Mouse (Mus musculus) gonadal fat pad, adult 2 months (tissue): ENCODE data around the gene Dus1l. TPM values are rescaled to one million over a fixed set of nuclear protein-coding genes. Genes with fewer than 3 reads are reported as not detected.
"Not testable (repeated sequence)": the region's sequence is repeated elsewhere in the genome, so short reads cannot be mapped to it uniquely, and the experiment has no call there.

Experiments used
- DNase-seq: peaks from one replicate; pipeline ENCODE4 v3.0.0-alpha.2; 2012; ENCODE audit warnings: low read depth
- polyA plus RNA-seq: library from polyadenylated mRNA; depleted of rRNA; stranded (reverse); fragments of >200 nt; gene quantifications from 2 replicates; pipeline ENCODE4 v1.2.3, GENCODE M21; 2012

Gene Dus1l
- polyA plus RNA-seq, 1 experiment: 31.9 TPM

DNA sequence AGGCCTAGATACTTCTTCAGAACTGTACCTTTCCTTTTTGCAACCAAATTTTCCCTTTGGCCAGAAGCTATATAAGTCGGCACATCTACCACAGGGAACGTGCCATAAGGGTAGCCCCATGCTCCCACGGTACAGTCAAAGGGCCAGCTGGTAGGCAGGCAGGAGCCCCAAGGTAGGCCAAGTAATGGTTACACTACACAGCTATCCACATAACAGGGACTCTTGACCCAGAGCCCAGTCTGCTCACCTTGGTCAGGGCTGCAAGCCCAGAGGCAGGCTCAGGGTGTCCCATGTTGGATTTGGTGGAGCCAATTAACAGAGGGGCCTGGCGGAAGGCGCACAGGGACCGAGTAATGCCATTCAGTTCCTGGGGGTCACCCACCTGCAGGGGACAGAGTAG is 23.4 kb upstream of the Dus1l start:
- DNase-seq: no peak

DNA sequence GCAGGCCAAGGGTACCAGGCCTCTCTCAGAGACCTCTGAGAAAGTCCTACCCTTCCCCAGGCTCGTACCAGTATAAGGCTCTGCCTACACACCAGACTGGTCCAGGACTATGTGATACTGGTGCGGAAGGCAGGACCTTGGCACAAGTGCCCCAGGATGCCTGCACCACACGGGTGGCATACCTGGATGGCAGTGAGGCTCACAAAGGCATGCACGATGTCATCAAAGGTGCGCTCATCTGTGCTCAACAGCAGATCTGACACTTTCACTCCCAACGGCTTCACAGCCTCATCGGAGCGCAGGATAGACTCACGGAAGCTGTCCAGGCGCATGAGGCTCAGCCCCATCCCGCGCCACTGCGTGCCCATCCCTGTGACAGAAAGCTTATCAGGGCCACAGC is 22.0 kb upstream of the Dus1l start:
- DNase-seq: no peak

DNA sequence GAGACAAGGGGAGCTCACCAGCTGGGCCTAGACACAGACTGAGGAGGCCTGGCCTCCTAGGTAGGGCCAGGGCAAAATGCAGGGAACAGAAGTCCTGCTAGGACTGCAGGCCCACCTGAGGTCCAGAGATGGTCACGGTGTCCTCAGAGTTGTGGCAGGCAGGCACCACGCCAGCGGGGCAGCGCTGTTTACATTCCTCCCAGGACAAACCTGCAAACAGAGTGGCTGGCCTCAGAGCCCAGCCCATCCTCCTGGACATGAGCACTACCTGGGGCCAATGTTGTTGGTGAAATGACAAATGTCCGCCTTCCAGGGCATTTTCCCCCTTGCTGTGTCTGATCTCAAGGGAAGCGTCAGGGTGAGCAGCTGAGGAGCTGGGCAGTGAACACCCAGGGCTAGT is 21.2 kb upstream of the Dus1l start:
- DNase-seq: no peak

DNA sequence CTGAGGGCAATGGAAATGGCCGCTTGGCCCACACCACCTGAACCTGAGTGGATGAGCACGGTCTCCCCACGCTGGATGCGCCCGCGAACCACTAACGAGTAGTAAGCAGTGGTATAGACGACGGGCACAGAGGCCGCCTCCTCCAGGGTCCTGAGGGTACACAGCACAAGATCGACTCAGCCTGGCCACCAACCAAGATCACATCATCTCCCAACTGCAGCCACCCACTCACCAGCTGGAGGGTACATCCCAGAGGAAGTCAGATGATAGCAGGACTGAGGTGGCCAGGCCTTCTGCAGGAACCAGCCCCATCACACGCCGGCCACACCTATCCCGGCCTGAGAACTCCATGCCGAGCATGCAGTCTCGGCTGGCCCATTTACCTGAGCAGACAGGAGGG is 15.9 kb upstream of the Dus1l start:
- no peak for DNase-seq

DNA sequence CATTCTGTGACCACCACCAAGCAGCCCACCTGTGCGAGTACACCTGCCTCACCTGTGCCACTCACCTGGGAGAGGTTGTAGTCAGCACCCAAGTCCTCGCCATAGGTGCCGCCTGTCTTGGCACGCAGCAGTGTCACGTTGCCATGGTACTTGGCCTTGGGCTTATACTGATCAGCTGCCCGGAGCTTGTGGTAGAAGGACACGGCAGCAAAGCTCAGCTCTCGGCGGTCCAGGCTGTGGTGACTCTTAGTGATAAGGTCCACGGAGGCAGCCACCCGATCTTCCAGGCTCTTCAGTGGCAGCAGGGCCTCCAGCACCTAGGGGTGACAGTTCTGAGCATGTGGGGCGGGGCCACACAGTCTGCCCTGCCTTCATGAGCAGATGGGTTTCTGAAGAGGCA is 11.8 kb upstream of the Dus1l start:
- no peak for DNase-seq

DNA sequence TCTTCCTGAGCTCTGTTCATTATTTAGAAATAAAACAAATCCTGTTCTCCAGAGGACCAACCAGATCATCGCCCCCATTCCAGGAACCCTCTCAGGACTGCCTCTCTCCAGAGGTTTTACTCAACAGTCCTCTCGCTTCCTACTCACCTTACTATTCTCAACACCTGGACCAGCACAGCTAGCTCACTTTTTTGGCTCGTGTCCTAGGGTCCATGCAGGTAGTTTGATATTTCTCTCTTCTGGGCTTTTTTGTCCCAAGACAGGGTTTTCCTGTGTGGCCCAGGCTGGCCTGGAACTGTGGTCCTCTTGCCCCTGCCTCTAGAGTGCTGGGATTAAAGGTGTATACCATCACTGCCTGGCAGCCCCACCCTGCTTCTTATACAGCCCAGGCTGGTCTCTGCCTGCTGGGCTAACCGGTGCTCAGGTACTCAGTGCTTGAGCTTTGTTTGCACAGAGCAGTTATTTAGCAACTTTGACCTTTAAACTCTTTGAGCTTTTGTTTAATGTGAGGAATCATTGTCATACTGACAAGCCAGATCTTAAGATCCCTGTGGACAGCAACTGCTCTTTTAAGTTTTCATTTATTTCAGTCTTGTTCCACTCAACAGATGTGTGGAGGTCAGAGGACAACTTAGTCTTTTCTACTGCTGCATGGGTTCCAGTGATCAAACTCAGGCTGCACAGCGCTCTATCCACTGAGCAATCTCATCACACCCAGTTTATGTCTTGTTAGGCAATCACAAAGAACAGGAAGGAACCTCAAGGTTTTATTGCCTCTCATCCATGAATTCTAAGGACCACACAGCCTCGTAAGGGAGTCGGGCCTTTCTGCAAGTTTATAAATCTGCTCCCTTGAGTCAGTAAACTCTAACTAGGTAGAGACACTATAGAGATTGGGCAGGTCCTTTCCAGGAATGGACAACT is 9.4 kb upstream of the Dus1l start:
- no peak for DNase-seq

DNA sequence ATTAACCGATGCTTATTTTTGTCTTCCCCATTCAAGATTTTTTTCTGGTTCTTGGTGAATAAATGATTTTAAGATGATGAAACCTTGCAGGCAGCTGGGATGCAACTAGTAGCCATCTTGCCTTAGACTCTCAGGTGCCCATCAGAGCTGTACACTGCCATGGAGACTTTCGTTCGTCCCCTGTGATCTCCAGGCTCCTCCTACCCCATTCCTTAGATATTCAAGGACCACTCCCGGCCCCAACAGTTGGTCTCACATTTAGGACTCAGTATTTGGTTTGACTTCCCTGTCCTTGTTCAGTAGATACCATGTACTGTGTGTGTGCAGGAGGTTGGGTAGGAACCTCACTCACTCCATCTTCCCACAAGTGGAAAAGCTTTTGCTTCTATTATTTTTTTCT is 8.6 kb upstream of the Dus1l start:
- no peak for DNase-seq

DNA sequence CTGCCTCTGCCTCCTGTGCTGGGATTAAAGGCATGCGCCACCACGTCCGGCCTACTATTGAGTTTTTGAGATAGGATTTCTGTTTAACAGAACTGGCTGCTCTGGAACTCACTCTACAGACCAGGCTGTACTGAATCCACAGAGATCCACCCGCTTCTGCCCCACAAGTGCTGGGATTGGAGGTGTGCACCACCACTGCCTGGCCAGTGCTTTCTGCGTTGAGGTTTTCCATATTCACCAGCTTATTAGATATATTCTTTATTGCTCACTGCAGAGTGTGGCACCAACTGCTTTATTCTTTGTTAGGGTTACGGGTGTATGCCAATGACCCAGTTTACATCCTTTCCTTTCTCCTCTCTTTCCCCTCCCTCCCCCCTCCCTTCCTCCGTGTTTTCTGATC is 8.1 kb upstream of the Dus1l start:
- no peak for DNase-seq

DNA sequence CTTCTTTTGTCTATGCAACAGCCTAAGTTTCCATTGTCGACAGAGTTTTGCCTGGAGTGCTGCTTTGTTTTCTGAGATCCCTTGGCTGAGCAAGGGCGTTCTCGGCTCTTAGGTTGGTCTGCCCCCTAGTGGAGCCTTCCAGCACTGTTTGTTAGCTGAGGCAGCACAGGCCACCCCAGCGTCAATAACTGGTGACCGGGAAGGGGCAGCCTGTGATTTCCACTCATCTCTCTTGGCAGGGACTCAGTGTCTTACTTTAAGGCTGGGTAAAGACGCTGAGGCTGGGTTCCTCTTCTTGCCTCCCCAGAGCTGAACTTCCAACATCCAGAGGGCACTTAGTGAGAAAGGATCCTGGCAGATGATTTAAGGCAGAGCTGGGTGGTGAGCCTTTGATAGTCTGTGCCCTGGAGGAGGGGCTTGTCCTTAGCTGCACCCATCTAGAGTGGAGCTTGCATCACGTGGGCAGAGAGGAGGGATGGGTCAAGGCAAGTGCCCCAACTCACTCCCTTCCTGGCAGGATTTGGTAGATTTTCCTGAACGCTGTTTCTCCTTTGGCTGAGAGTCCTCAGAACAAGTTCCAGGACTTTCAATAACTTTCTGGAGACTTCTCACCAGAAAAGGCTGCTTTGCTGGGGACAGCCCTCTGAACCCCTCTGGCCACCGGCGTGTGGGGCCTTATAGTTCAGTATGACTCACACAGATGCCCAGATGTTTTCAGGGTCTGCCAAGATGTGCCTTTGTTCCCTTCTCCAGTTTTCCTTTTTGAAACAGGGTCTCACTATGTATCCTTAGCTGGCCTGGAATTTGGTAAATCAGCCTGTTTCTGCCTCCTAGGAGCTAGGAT is 4.1 kb upstream of the Dus1l start:
- peak; percentile 85 for DNase-seq

DNA sequence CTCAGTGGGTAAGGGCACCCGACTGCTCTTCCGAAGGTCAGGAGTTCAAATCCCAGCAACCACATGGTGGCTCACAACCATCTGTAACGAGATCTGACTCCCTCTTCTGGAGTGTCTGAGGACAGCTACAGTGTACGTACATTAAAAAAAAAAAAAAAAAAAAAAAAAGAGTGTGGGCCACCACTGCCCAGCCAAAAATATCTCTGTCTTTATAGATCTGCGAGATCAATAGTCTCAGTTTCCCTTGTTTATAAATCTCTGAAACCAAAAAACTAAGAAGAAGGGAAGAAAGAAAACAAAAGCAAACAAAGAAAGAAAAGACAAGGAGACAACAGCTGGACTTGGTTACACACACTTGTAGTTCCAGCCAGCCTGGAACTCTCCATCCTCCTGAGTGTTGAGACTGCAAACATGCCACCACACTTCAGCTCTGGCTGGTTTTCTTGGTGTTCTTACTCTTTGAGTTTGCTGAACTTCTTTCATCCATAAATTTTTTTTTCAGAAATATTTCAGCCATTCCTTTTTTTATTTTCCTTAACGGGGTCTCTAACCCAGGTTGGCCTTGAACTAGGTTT is 3.2 kb upstream of the Dus1l start:
- DNase-seq: no peak

DNA sequence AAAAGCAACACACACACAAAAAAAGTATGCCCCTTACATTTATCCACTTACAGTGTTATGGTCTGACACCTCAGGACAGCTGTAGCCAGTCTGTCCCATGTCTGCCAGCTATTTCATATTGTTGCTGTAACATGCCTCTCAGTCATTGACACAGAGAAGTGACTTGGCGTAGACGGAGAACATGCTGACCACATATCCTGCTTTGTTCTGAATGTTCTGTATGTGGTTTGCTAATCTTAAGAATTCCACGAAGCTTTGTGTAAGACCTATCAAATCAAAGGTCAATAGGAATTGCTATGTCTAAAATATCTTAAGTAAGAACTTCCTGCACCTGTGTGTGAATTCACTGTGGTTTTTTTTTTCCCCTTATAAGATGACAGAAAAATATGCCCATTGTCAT is 2.0 kb upstream of the Dus1l start:
- DNase-seq: no peak

DNA sequence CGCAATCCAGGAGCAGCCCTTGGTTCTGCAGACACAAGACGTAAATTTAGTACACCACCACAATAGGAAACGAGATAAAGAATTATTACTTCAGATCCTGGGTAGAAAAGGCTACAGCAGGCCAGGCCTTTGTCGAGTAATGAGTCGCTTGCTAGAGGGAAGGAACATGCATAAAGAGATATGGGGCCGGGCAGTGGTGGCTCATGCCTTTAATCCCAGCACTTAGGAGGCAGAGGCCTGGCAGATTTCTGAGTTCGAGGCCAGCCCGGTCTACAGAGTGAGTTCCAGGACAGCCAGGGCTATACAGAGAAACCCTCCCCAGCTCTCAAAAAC is 377 bp upstream of the Dus1l start:
- DNase-seq: no peak

DNA sequence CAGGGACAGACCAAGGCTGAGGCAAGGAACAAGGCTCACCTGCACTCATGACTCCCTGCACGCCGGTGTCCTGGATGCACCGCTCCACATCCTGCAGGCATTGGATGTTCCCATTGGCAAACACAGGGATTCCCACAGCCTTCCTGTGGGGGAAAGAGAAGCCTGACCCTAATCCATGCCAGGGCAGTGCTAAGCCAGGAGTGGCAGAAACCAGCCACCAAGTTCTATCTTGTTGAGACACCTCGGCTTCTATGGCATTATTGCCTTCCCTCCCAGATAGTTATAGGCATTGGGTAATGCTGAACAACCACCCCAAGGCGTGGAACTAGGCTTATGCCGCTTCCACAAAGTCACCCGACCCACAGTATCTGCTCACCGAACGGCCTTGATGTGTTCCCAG is 3.6 kb downstream of the Dus1l start:
- DNase-seq: peak; percentile 63

DNA sequence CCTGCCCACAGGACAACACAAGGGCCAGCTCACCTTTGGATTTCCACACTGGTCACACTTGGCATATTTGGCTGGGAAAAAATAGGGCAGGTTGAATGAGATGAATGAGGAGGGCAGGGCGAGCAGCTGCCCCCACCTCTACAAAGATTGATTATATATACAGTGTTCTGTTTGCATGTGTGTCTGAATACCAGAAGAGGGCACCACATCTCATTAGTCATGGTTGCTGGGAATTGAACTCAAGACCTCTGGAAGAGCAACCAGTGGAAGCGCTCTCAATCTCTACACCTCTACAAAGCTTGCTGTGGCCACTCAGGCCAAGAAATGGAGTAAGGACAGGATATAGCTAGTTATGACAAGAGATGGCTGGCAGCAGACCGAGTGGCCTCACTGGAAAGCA is 6.4 kb downstream of the Dus1l start:
- no peak for DNase-seq

DNA sequence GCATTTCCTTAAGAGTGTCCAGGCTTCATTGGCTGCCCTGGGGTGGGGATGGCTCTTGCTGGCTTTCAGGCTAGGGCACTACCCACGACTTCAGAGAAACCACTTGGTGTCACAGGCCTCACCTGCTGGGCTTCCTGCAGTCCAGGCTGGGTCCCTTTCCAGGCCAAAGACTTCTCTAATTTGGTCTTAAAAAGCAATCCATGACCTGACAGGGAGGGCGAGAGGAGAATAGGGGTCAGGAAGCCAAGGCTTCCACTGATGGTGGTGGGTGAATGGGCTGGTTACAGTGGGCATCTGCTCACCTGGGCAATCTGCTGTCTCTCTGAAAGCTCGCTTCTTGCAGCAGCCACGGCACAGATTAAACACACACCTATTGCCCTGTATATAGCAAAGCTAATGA is 6.8 kb downstream of the Dus1l start:
- no peak for DNase-seq

DNA sequence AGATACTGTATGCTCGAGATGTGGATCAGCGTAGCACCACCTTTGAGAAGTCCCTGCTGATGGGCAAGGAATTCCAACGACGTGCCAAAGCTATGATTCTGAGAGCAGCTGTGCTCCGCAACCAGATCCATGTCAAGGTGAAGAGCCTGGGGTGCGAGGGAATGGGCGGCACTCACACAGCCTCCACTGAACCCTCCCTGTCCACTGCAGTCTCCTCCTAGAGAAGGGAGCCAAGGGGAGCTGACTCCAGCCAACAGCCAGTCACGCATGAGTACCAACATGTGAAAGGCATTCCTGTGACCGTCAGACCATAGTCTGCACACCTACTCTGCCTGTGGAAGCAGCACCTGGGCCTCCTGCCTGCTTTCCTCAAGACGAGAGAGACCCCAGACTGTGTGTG is 7.7 kb downstream of the Dus1l start:
- not testable (repeated sequence) for DNase-seq

DNA sequence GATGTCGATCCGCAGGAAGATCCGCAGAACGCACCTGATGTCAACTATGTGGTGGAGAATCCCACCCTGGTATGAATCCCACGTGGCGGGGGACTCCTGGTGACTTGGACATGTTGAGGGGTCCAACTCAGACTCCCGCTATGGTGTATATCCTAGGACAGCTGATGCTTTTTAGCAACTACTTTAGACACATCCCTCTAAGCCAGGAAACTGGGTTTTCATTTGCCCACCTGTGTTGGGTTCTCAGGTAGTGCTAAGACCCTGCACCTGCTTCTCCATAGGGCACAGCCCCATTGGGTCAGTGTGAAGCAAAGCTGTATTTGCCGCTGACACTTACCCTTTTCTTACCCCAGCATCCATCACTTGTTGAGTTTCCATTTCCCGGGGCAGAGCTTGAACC is 11.1 kb downstream of the Dus1l start:
- DNase-seq: no peak

DNA sequence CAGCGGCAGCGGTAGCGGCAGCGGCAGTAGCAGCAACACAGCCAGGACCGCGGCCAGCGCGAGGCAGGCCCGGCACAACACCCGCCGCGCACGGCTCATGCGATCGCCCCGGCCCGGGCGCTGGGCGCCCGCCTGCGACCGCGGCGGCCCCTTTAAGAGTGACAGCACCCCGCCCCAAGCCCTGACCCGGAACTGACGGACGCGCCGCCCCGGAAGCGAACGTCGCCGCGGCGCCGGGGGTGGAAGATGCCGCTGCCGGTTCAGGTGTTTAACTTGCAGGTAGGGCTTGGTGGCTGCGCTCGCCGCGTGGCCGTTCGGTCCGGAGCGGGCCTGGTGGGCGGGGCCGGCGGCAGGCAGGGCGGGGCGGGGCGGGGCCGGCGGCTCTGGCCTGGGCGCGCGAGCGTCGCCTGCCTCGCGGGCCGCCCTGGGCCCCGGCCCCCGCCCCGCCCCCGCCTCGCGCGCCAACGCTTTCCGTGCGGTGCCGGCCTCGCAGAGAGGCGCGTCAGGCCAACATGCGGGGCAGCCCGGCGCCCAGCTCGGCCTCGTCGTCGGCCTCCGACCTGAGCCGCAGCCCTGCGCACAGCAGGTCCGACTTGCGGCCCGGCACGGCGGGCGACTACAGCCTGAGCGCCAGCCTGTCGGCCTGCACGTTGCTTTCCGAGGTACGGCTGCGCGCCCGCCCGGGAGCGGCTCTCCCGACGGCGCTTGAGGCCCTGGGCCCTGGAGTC is 12.0 kb downstream of the Dus1l start, which contains the start of the genes Rfng and Gps1:
TSS of gene Rfng (minus strand) at position 144 of the 728 bp plus-strand sequence.
TSS of gene Gps1 (plus strand) at position 209 of the 728 bp plus-strand sequence.
- DNase-seq: no peak

DNA sequence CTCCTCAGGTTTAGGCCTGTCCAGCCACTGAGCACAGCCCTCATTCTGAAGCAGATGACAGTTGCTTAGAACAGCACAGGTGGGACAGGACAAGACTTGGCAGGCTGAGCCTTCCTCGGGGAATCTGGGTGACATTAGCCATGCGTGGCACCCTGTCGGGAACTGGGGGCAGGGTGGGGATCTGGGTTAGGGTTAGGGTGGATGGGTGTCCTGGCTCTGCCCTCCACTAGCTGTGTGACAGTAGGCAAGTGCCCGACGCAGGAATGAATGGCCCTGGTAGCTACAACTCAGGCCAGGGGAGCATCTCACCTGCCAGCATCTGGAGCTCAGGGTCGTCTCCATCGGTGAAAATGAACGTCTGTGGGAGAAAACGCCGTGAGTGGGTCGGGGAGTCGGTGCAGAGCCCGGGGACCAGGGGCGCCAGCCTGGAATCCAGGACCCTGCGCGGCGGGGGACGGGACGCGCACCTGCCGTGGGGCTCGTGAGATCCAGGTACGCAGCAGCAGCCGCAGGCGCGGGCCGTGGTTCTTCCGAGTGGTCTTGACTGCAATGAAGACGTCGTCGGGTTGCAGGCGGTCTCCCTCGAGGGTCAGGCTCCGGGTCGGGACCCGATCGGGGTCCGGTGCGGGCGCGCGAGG is 12.7 kb downstream of the Dus1l start:
- DNase-seq: no peak

DNA sequence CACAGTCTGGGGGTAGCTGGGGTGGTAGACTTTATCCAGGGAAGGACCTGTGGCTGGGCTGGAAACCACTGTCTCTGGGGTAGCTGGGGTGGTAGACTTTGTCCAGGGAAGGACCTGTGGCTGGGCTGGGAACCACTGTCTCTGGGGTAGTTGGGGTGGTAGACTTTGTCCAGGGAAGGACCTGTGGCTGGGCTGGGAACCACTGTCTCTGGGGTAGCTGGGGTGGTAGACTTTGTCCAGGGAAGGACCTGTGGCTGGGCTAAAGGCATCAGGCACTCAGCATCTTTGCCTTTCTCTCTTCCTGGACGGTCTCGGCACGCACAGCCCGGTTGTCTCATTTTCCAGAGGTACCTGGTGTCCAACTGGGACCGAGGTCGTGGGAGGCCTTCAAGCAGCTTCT is 14.8 kb downstream of the Dus1l start:
- DNase-seq: not testable (repeated sequence)

DNA sequence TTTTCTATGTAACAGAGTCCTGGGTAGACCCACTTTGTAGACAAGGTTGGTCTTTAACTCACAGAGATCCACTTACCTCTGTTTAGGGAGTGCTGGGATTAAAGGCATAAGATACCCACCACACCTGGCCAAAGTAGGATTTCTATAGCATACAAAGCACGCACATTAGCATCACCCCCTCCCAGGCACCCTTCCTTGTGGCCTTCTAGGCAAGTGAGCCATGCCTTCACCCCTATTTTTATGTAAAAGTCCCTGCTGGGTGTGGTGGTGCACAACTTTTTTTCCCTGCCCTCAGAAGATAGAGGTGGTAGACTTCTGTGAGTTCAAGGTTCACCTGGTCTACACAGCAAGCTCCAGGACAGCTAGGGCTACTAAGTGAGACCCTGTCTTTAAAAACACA is 16.3 kb downstream of the Dus1l start:
- DNase-seq: no peak
